Mouse (Mus musculus) kidney, adult 2 months (tissue): Measurements from ENCODE around the gene Zfp646.

Experiments
- CTCF ChIP-seq: fragments of 200-500 bp; conservative IDR thresholded peaks from 2 replicates; pipeline ENCODE4 v1.5.1; 2011; ENCODE audit warnings: low read depth, mild to moderate bottlenecking, control low read depth, low read length, moderate library complexity, mixed read lengths; ENCODE audit not compliant: insufficient read depth, insufficient read length
- POLR2A ChIP-seq: fragments of 200-500 bp; IDR thresholded peaks from one replicate; pipeline ENCODE4 v1.6.1; 2011; ENCODE audit warnings: low read depth, low read length, control low read depth

- TF ChIP-seq POLR2A (no peak), CTCF (no peak)
Observed at GRCm38 (mm10) chr7:127874812-127875626, 1.0 kb upstream of the Zfp646 start.
